ENCODE assay signal across 29 mouse cellular contexts in the genomic region with DNA sequence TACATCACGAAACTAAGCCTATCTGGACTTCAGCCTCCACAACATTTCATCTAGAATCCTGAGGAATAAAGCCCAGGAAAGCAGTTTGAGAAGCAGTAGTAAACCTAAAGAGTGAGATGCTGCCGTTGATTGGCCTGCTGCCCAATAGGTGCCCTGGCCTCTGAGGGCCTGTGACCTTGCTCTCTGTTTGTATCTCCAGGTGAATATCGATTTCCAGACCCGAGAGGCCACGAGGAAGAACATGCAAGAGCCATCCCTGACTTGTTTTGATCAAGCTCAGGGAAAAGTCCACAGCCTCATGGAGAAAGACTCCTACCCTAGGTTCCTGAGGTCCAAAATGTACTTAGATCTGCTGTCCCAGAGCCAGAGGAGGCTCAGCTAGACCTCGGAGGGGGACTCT. TPM values are rescaled to one million over a fixed set of nuclear protein-coding genes. Genes with fewer than 3 reads are reported as not detected.
"Had no signal": no experiment of that assay in that cellular context is flagged by ENCODE, and none has a peak within 500 bp of the region (broad histone marks: within the 10 kb centered on the region; RNA-seq: fewer than 3 reads in every experiment).

No protein-coding gene starts in this region.

- H3K27ac ChIP-seq: heart, adult 2 months; heart, embryonic 13.5 days; heart, embryonic 15.5 days; hindbrain, embryonic 13.5 days; hindbrain, embryonic 15.5 days; hindbrain, postnatal 0 days; kidney, embryonic 15.5 days; kidney, postnatal 0 days; limb, embryonic 13.5 days; limb, embryonic 15.5 days; liver, embryonic 13.5 days had no signal

- H3K4me1 ChIP-seq: heart, embryonic 13.5 days; heart, embryonic 15.5 days; limb, embryonic 15.5 days; liver, embryonic 13.5 days had no signal

- H3K9me3 ChIP-seq: heart, embryonic 13.5 days; heart, embryonic 15.5 days; hindbrain, embryonic 13.5 days; hindbrain, embryonic 15.5 days; kidney, embryonic 15.5 days; limb, embryonic 13.5 days; limb, embryonic 15.5 days; liver, embryonic 13.5 days had no signal

- H3K36me3 ChIP-seq: heart, embryonic 13.5 days; heart, embryonic 15.5 days; kidney, embryonic 15.5 days; limb, embryonic 13.5 days; limb, embryonic 15.5 days; liver, embryonic 13.5 days had no signal

- H3K4me2 ChIP-seq: heart, embryonic 11.5 days; heart, embryonic 13.5 days; heart, embryonic 15.5 days; hindbrain, embryonic 13.5 days; hindbrain, embryonic 15.5 days; kidney, embryonic 15.5 days; limb, embryonic 13.5 days; limb, embryonic 15.5 days; liver, embryonic 13.5 days had no signal

- H3K9ac ChIP-seq: heart, embryonic 13.5 days; heart, embryonic 15.5 days; hindbrain, embryonic 13.5 days; hindbrain, embryonic 15.5 days; kidney, embryonic 15.5 days; limb, embryonic 13.5 days; limb, embryonic 15.5 days; liver, embryonic 13.5 days had no signal

- ATAC-seq: hindbrain, postnatal 0 days; intestine, embryonic 16.5 days had no signal

- H3K4me3 ChIP-seq: heart, adult 2 months; heart, embryonic 13.5 days; heart, embryonic 15.5 days; hindbrain, embryonic 13.5 days; hindbrain, embryonic 15.5 days; kidney, embryonic 15.5 days; limb, embryonic 13.5 days; limb, embryonic 15.5 days; liver, embryonic 13.5 days had no signal

- H3K27me3 ChIP-seq: heart, embryonic 13.5 days; heart, embryonic 15.5 days; hindbrain, embryonic 13.5 days; hindbrain, embryonic 15.5 days; kidney, embryonic 15.5 days; limb, embryonic 13.5 days; limb, embryonic 15.5 days; liver, embryonic 13.5 days had no signal

- DNase-seq: gastrocnemius, postnatal 14 days; gastrocnemius, postnatal 36 days; heart, adult 11 months; heart, adult 2 months; heart, postnatal 14 days; heart, postnatal 36 days; kidney, adult 11 months; kidney, adult 2 months; kidney, adult 9 months; kidney, postnatal 14 days; kidney, postnatal 36 days; layer of hippocampus, adult 9-11 months; layer of hippocampus, postnatal 36 days; left cerebral cortex, postnatal 4 days; liver, embryonic 13.5 days had no signal

RNA-seq across cellular contexts. Expression of gene Rgs8, which starts 39.7 kb away (rescaled TPM):
- total RNA-seq: gastrocnemius, adult 18-20 months; gastrocnemius, adult 8-10 months; heart, adult 2 months; heart, postnatal 14 days; heart, postnatal 36 days had no signal
- polyA plus RNA-seq: gonadal fat pad, adult 2 months had no signal
